Mouse (Mus musculus): Measurements from ENCODE around the gene Urod.
A peak's percentile ranks its signal among the peaks of the same experiment; 100 is the strongest.

GRCm38 (mm10) chr4:116986400-116987121 lies 7.7 kb downstream of the Urod start:
- no peak for TF ChIP-seq EP300 (optimal IDR thresholded peaks at IDR 0.05)
- TF ChIP-seq CTCF (IDR thresholded peaks at IDR 0.05; ENCODE audit: low read depth) = peak; percentile 85
